Mouse (Mus musculus) liver, embryonic 12.5 days (tissue): ENCODE measurements around the gene B430306N03Rik. TPM values are rescaled to one million over a fixed set of nuclear protein-coding genes. Genes with fewer than 3 reads are reported as not detected.
"Not testable (repeated sequence)": the region's sequence is repeated elsewhere in the genome, so short reads cannot be mapped to it uniquely, and the experiment has no call there.

Source experiments
- ATAC-seq: fragments of 200-750 bp; cut with Nextera tagmentation; 2 replicates; pipeline ENCODE4 v1.8.0; 2017; ENCODE audit warnings: moderate number of reproducible peaks, mild to moderate bottlenecking, moderate library complexity
- H3K27ac ChIP-seq: fragments of 300-500 bp; sonication (generic); 2 replicates; pipeline ENCODE4 v1.5.1; 2016; ENCODE audit warnings: mild to moderate bottlenecking
- H3K27me3 ChIP-seq: fragments of 300-500 bp; sonication (generic); replicated peaks from 2 replicates; pipeline ENCODE4 v1.6.1; 2016; ENCODE audit warnings: mild to moderate bottlenecking, moderate library complexity
- H3K36me3 ChIP-seq: fragments of 300-500 bp; sonication (generic); 2 replicates; pipeline ENCODE4 v1.6.1; 2016; ENCODE audit warnings: mild to moderate bottlenecking, moderate library complexity
- H3K4me1 ChIP-seq: fragments of 300-500 bp; sonication (generic); 2 replicates; pipeline ENCODE4 v1.6.1; 2016
- H3K4me2 ChIP-seq: fragments of 300-500 bp; sonication (generic); 2 replicates; pipeline ENCODE4 v1.6.1; 2016; ENCODE audit warnings: mild to moderate bottlenecking, moderate library complexity
- H3K4me3 ChIP-seq: fragments of 300-500 bp; sonication (generic); 2 replicates; pipeline ENCODE4 v1.5.1; 2016; ENCODE audit warnings: mild to moderate bottlenecking, moderate library complexity
- H3K9ac ChIP-seq: fragments of 300-500 bp; sonication (generic); 2 replicates; pipeline ENCODE4 v1.6.1; 2016; ENCODE audit warnings: mild to moderate bottlenecking, moderate library complexity
- H3K9me3 ChIP-seq: fragments of 300-500 bp; sonication (generic); replicated peaks from 2 replicates; pipeline ENCODE4 v1.6.1; 2016; ENCODE audit warnings: mild to moderate bottlenecking, moderate library complexity
- WGBS: fragments of 180-500 bp; shearing (Covaris S2); methylation state at CpG from one replicate; pipeline ENCODE4 v1.1.7; 2016; ENCODE audit not compliant: insufficient replicate concordance; 5-methylcytosine and 5-hydroxymethylcytosine counted together
- polyA plus RNA-seq: library from polyadenylated mRNA; unstranded; fragments of >200 nt; fragmentation: Nextera tagmentation; extraction: Ambion mirVana; gene quantifications from 2 replicates; pipeline ENCODE4 v1.2.1, GENCODE M21; 2016

B430306N03Rik gene
- polyA plus RNA-seq, 1 experiment from 2014 or later = 1.4 TPM

GRCm38 (mm10) chr17:48346231-48346630, 30.3 kb downstream of the B430306N03Rik start, which contains the start of gene Trem2:
TSS of gene Trem2 (plus strand) at chr17:48346401.
- no peaks in the 10 kb centered on the region for H3K36me3 ChIP-seq
- H3K27ac ChIP-seq = no peak within 1 kb of the TSS
- 59% methylated on average over 5 of the region's 5 CpGs for WGBS
- no peak for ATAC-seq
- no peak within 1 kb of the TSS for H3K4me2 ChIP-seq
- H3K9me3 ChIP-seq = no peaks in the 10 kb centered on the region
- peaks cover 12% of the 10 kb centered on the region for H3K4me1 ChIP-seq
- no peaks in the 10 kb centered on the region for H3K27me3 ChIP-seq
- no peak within 1 kb of the TSS for H3K9ac ChIP-seq
- H3K4me3 ChIP-seq = no peak within 1 kb of the TSS

- Histone ChIP-seq H3K27me3 (no peaks in the 10 kb centered on the region), H3K27ac (no peak overlapping the region), H3K4me2 (no peak overlapping the region), H3K9me3 (no peaks in the 10 kb centered on the region), H3K4me3 (no peak overlapping the region), H3K4me1 (peaks cover 6% of the 10 kb centered on the region), H3K36me3 (no peaks in the 10 kb centered on the region), H3K9ac (no peak overlapping the region)
- ATAC-seq = no peak
- 55% methylated on average over 4 of the region's 4 CpGs for WGBS
Measured at GRCm38 (mm10) chr17:48346834-48347233, 30.9 kb downstream of the B430306N03Rik start.

DNA sequence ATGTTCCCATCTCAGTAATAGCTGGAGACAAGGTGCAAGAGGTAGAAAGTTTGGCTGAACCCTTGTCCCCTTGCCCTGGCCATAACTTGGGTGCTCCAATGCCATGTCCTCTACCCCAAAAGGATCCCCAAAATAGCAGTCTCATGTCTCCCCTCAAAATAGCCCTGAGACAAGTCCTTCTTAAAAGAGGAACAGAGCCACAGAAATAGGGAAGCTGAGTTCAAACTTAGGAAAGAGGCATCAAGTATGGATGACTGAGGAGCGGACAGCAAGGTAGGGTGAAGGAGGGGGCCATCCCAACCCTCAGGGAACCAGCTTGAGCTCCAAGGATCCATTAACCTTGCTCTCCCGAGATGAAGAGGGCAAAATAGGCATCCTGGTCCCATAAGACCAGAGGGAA, 31.3 kb downstream of the B430306N03Rik start:
- H3K4me3 ChIP-seq = no peak overlapping the region
- no peak overlapping the region for H3K27ac ChIP-seq
- peaks cover 1% of the 10 kb centered on the region for H3K4me1 ChIP-seq
- no peak overlapping the region for H3K9ac ChIP-seq
- H3K9me3 ChIP-seq = no peaks in the 10 kb centered on the region
- 44% methylated on average over 2 of the region's 2 CpGs for WGBS
- ATAC-seq = no peak
- H3K27me3 ChIP-seq = no peaks in the 10 kb centered on the region
- no peaks in the 10 kb centered on the region for H3K36me3 ChIP-seq
- no peak overlapping the region for H3K4me2 ChIP-seq

GRCm38 (mm10) chr17:48350681-48351193, 34.8 kb downstream of the B430306N03Rik start:
- ATAC-seq = no peak
- WGBS = 67% methylated on average over 5 of the region's 5 CpGs
- Histone ChIP-seq H3K9ac (no peak overlapping the region), H3K36me3 (no peaks in the 10 kb centered on the region), H3K4me3 (no peak overlapping the region), H3K4me1 (no peaks in the 10 kb centered on the region), H3K9me3 (no peaks in the 10 kb centered on the region), H3K27ac (no peak overlapping the region), H3K4me2 (no peak overlapping the region), H3K27me3 (no peaks in the 10 kb centered on the region)

DNA sequence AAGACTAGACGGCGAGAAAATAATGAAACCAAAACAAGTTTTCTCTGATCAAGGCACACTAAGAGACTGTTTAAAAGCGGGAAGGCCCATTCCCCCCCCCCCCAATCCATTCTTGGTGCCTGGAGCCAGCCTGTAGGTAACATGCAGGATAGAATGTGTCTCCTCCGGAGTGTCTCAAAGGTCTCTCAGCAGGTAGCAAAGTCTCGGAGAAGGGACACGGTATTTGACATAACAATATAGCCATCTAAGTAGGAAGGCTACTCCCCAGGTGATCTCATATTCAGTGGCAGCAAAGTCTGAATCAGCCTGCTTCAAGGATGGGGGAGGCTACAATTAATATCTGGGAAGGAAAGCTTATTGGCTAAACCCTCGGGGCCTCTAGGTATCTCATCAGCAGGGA, 37.0 kb downstream of the B430306N03Rik start:
- not testable (repeated sequence) for H3K9ac ChIP-seq, H3K27me3 ChIP-seq, H3K4me3 ChIP-seq, ATAC-seq, H3K4me2 ChIP-seq, H3K36me3 ChIP-seq, H3K27ac ChIP-seq, H3K9me3 ChIP-seq, H3K4me1 ChIP-seq
- WGBS = 72% methylated on average over 7 of the region's 7 CpGs

GRCm38 (mm10) chr17:48355822-48356221, 39.9 kb downstream of the B430306N03Rik start:
- no peak for ATAC-seq
- no peak overlapping the region for H3K9ac ChIP-seq
- no peak overlapping the region for H3K4me3 ChIP-seq
- H3K36me3 ChIP-seq = no peaks in the 10 kb centered on the region
- 76% methylated on average over 3 of the region's 3 CpGs for WGBS
- no peak overlapping the region for H3K4me2 ChIP-seq
- peaks cover 19% of the 10 kb centered on the region for H3K4me1 ChIP-seq
- no peaks in the 10 kb centered on the region for H3K27me3 ChIP-seq
- H3K9me3 ChIP-seq = no peaks in the 10 kb centered on the region
- no peak overlapping the region for H3K27ac ChIP-seq

DNA sequence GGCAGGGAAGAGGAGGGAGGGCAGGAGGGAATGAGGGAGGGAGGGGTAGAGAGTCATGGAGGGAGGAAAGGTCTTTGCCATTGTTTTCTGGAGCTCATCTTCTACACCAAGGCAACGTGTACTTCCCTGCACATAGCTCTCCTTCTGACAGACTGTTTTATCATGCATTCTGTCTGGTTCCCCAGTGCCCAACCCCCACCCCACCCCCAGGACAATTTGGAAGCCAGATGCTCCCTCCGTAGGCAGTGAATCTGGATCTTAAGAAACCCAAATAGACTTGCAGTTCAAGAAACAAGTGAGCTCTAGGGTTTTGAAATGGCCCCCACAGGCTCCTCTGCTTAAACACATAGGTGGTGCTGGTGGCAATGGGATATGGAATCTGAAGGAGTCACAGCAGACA, 42.0 kb downstream of the B430306N03Rik start:
- H3K9ac ChIP-seq = no peak overlapping the region
- no peak overlapping the region for H3K4me2 ChIP-seq
- H3K4me1 ChIP-seq = peaks cover 37% of the 10 kb centered on the region
- H3K27ac ChIP-seq = no peak overlapping the region
- no peak for ATAC-seq
- H3K36me3 ChIP-seq = no peaks in the 10 kb centered on the region
- 31% methylated on average over 2 of the region's 2 CpGs for WGBS
- H3K4me3 ChIP-seq = no peak overlapping the region
- no peaks in the 10 kb centered on the region for H3K9me3 ChIP-seq
- no peaks in the 10 kb centered on the region for H3K27me3 ChIP-seq

DNA sequence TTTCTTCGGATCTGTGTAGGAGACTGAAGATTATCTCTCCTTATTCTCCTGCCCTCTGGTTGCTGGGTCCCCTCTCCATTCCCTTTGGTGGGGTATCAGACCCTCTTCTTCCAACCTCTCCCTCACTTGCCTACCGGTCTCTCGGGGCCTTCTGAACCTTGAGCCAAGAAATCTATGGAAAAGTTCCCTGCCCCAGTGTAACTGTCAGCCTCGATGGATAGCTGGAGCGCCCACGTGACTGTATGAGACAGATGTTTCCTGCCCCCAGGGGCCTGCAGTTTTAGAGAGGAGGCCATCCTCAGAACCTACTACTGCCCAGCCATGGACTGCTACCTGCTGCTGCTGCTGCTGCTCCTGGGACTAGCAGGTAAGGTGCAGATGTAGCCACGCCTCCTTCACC, 43.7 kb downstream of the B430306N03Rik start, which contains the start of gene Treml1:
TSS of gene Treml1 (plus strand) at position 301 of the 400 bp plus-strand sequence.
- Histone ChIP-seq H3K4me3 (peak within 1 kb of the TSS; percentile 23), H3K9ac (peak within 1 kb of the TSS; percentile 34; the same call in 1 of the 2 replicates), H3K4me1 (peaks cover 54% of the 10 kb centered on the region), H3K27ac (peak within 1 kb of the TSS; percentile 79), H3K36me3 (no peaks in the 10 kb centered on the region), H3K9me3 (no peaks in the 10 kb centered on the region), H3K4me2 (peak within 1 kb of the TSS; percentile 56), H3K27me3 (no peaks in the 10 kb centered on the region)
- ATAC-seq = no peak
- WGBS = 38% methylated on average over 7 of the region's 7 CpGs

DNA sequence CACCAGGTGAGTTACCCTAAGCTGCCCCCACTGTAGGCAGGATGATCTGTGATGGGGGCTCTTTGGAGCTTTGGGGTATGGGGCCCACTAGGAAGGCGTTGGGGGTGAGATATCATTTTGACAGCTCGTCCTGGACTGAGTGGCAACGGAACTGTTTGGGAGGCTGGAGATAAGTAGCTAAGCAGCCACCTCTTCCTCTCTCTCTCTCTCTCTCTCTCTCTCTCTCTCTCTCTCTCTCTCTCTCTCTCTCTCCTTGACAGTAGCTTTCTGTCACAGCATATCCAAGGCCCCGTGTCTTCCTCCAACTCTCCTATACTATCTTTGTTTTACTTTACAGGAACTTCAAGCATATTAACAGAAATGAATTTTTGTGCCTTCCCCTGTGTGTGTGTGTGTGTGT, 44.5 kb downstream of the B430306N03Rik start:
- WGBS = 10% methylated on average over 4 of the region's 4 CpGs
- peak overlapping the region; percentile 56 for H3K4me2 ChIP-seq
- peak; percentile 76 for ATAC-seq
- H3K9ac ChIP-seq = peak overlapping the region; percentile 34; the same call in 1 of the 2 replicates
- no peaks in the 10 kb centered on the region for H3K9me3 ChIP-seq
- H3K4me1 ChIP-seq = peaks cover 57% of the 10 kb centered on the region
- no peaks in the 10 kb centered on the region for H3K36me3 ChIP-seq
- peak overlapping the region; percentile 79 for H3K27ac ChIP-seq
- H3K27me3 ChIP-seq = no peaks in the 10 kb centered on the region
- H3K4me3 ChIP-seq = peak overlapping the region; percentile 23

DNA sequence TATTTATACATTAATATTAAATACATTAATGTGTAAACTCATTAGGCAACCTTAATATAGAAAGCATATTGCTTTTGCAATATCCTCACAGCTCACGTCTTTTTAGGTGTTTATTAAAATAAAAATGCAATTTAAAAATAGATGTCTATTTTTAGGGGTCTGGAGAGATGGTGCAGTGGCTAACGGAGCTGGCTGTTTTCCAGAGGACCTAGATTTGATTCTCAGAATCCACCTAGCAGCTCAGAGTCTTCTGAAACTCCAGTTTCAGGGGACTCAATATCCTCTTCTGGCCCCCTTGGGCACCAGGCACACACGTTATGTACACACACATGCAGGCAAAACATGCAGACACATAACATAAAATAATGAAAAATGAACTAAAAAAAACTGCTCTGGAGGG, 46.4 kb downstream of the B430306N03Rik start:
- Histone ChIP-seq H3K4me1 (peaks cover 57% of the 10 kb centered on the region), H3K36me3 (no peaks in the 10 kb centered on the region), H3K4me3 (no peak overlapping the region), H3K9ac (no peak overlapping the region), H3K27me3 (no peaks in the 10 kb centered on the region), H3K4me2 (no peak overlapping the region), H3K27ac (no peak overlapping the region), H3K9me3 (no peaks in the 10 kb centered on the region)
- WGBS = 55% methylated on average over 3 of the region's 3 CpGs
- no peak for ATAC-seq

- ATAC-seq = no peak
- Histone ChIP-seq H3K4me2 (peak overlapping the region; percentile 31), H3K4me1 (peaks cover 57% of the 10 kb centered on the region), H3K36me3 (no peaks in the 10 kb centered on the region), H3K27me3 (no peaks in the 10 kb centered on the region), H3K9ac (no peak overlapping the region), H3K4me3 (no peak overlapping the region), H3K9me3 (no peaks in the 10 kb centered on the region), H3K27ac (peak overlapping the region; percentile 41)
- 81% methylated on average over 8 of the region's 8 CpGs for WGBS
Measured at GRCm38 (mm10) chr17:48362966-48363365, 47.0 kb downstream of the B430306N03Rik start.

DNA sequence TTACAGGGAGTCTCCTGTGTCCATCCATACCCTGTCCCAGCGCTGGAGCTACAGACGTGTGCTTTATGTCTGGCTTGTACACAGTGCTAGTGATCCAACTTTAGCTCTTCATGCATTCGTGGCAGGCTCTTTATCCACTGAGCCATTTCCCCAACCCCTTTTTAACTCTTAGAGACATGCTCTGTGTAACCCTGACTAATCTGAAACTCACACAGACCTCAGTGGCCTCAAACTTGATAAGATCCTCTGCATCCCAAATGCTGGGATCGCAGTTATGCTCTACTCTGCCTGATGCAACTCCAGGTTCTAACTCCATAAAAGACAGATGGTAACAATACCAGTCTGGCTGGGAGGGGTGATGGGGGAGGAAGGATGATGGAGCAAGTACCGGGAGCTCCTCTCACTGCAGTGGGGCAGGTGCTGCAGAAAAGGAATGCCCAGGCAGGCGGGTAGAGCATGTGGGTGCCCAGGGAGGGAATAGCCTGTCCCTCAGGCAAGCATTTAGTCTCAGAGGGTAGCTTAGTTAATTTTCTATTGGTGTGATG, 47.6 kb downstream of the B430306N03Rik start:
- Histone ChIP-seq H3K4me2 (peak overlapping the region; percentile 31), H3K27me3 (no peaks in the 10 kb centered on the region), H3K9ac (no peak overlapping the region), H3K9me3 (no peaks in the 10 kb centered on the region), H3K27ac (peak overlapping the region; percentile 41), H3K4me3 (no peak overlapping the region), H3K36me3 (no peaks in the 10 kb centered on the region), H3K4me1 (peaks cover 57% of the 10 kb centered on the region)
- ATAC-seq = peak; percentile 56
- 33% methylated on average over 6 of the region's 6 CpGs for WGBS
